Mouse (Mus musculus) lung, postnatal 14 days (tissue): ENCODE results near the gene Tstd1.

Experiments
- DNase-seq: peaks from one replicate; pipeline ENCODE4 v3.0.0; 2021

Tstd1 gene

DNA sequence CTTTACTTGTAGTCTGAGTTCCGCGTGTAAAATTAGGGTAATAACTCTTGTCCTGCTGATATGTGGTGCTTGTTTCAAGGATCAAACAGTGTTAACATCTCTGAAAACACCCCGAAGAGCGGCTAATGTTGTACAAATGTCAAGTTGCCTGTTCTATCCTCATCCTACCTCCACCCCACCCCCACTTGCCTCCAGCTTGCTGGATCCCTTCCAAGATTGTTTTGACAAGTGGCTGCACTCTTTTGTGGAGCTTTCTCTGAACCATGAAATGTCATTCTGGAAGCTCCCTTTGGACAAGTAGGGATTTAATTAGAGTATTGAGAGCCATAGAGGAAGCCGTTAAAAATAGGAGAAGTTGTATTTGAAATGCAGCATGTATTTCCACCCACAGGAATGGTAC is 41.1 kb downstream of the Tstd1 start:
- no peak for DNase-seq

DNA sequence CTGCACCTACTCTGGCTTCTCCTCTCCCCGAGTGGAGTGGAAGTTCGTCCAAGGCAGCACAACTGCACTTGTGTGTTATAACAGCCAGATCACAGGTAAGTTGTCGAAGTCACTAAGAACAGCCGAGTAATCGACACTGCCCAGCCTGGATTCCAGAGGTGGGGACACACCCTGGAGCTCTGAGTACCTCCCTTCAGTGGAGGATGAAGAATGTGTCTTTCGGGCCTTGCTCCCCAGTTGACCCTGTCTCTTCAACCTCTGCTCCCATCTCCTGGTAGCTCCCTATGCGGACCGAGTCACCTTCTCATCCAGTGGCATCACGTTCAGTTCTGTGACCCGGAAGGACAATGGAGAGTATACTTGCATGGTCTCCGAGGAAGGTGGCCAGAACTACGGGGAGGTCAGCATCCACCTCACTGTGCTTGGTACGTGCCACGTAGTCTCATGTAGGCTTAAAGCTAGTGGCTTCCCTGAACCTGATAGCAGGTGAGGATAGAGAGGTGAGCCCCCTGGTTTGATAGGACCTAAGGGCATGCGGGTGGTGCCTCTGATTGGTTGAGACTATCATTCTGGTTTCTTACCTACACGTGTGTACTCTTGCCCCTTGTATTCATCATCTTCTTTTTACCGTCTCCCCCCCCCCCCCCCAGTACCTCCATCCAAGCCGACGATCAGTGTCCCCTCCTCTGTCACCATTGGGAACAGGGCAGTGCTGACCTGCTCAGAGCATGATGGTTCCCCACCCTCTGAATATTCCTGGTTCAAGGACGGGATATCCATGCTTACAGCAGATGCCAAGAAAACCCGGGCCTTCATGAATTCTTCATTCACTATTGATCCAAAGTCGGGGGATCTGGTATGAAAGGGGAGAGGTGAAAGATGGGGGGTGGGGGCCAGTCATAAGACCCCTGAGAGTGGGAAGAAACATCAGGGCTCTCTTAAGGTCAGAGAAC is 42.2 kb downstream of the Tstd1 start:
- no peak for DNase-seq

DNA sequence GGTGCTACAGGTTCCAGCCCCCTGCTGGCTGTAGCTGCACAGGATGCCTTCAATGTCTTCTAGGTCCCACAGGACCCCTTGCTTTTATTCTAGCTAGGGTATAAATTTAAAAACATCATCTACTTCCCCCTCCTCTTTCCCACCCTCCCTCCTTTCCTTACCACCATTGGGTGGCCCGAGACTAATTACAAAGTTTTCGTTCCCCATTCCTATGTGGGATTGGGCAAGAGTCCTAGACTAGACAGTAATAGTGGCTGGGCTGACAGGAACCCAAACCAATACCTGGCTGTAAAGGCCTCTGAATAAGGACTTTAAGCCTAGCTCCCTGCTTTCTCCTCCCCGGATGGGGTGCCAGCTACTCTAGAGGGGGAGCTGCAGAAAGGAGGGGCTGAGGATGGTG is 44.5 kb downstream of the Tstd1 start:
- no peak for DNase-seq

DNA sequence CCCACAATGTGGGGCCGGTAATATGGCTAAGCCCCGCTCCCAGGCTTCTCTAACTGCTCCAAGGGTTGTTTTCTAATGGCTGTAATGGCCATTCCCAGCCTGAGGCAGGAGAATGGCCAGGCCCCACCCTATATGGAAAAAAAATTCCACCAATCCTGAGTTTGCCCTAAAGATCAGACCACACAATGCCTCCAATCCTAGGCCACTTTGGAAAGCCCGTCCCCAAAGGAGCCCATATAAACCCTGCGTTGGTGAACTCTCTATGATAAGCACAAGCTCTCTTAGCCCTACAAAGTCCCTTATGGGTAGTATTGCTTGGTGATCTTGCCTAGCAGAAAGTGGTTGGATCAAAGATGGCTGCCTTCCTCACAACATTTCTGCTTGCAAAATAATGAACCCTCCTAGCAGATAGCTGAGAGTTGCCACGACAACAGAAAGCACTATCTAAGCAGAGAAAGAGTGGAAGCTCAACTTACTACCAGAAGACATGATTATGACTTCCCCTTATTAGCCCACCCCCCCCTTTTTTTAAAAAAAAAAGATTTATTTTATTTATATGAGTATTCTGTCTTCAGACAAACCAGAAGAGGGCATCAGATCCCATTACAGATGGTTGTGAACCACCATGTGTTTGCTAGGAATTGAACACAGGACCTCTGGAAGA is 47.2 kb downstream of the Tstd1 start:
- no peak for DNase-seq

DNA sequence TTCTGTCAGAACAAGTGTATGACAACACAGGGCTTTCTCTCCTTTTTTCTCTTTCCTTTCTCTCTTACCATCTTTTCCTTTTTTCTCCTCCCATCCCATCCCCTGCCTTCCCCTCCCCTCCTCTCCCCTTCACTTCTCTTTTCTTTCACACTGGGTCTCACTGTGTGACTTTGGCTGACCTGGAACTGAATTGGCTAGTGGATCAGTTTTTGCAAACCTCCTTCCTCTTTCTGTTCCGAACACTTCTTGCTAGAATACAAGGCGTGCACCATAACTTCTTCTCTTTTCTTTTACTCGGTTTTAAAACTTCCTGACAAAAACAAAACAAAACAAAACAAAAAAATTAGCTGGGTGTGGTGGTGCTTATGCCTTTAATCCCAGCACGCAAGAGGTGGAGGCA is 47.9 kb downstream of the Tstd1 start:
- DNase-seq: no peak

DNA sequence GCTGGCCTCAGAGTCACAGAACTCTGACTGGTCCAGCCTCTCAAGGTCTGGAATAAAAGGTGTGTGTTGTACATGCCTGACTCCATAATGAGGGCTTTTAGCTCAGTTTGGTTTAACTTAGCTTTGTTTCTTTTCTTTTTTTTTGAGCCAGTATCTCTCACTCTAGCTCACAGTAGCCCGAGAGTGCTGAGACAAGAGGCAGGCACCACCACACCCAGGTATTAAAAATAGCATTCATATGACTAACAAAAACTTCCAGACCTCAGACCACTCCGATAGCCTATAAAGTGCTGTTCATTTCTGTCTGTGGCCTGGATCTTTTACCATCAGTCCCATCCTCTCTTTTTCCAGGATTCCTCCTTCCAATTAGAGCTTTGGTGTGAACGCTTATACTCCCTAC is 51.0 kb downstream of the Tstd1 start:
- no peak for DNase-seq
